Mouse (Mus musculus): Measurements from ENCODE around the gene Rbm17.

DNA sequence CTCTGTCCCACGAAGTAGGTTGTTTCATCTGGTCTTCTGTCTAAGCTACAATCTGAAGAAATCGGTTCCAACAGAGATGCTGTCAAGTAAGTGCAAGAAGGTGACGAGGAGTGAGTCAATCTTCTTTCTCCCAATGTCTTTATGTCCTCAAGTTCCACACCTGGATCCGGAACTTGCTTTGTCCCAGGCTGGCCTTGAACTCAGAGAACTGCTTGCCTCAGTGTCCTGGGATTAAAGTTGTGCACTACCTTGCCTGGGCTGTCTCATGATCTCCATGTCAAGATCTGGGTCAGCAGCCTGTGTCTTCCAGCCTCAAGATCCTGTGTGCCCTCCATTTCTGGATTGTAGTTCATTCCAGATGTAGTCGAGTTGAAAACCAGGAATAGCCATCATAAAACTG lies at the start of gene Rbm17:
- TF ChIP-seq CTCF (IDR thresholded peaks at IDR 0.05) (no peak), EP300 (IDR thresholded peaks at IDR 0.05) (no peak)

Data from lung, postnatal 0 days (tissue).